In the genomic region with DNA sequence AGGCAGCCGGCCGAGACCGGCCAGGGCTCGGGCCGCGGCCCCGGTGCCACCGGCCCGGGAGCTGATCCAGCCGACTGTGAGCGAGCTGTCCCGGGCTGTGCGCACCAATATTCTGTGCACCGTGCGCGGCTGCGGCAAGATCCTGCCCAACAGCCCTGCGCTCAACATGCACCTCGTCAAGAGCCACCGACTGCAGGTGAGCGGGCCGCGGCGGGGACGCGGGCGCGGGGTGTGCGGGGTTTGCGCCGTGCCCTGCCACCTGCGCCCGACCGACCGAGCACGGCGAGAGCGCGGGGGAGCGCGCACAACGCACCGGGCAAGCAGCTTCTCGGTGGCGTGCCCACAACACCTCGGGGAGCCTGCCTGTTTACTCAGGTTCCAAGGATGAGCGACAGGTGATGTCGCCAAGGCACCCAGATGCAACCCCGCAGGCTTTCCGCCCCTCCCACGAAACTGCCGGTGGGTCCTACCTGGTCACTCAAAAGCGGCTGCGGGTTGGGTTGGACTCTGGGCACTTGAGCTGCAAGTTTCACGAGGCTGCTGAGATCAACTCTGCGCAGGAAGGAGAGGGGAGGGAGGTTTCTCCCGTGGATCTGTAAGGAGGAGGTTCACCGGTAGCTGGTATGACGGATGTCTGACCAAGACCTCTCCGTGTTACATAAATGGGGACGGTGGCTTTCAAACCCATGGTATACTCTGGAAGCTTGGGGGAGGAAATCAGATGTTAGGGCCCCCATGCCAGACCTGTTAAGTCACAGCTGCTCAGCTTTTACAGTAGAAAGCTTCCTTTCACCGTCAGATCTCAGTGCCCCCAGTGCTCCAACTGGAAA, we compare ENCODE assay signal across 8 mouse cellular contexts. TPM values are rescaled to one million over a fixed set of nuclear protein-coding genes. Genes with fewer than 3 reads are reported as not detected.
DNase-seq lines count a peak whose midpoint lies in the region; TF ChIP-seq lines count a peak whose summit lies in the region.

No protein-coding gene starts in this region.

- peak; percentile 51 for DNase-seq in CD4-positive helper T cell, adult 2 months (ENCODE audit: low read depth, low spot score)
- peak; percentile 51 for DNase-seq in ZHBTc4 (ENCODE audit: low read depth, low spot score)
- DNase-seq in heart, postnatal 14 days: peak; percentile 21 to 23
- DNase-seq in kidney, postnatal 4 days: peak; percentile 44 to 62
- peak; percentile 32 for DNase-seq in lung, postnatal 25 days (ENCODE audit: low spot score)
- peak; percentile 61 for DNase-seq in right cerebral cortex, adult 18-20 months
- peak; percentile 24 for DNase-seq in urinary bladder, postnatal 14 days (ENCODE audit: low spot score)

- H3K27ac ChIP-seq in embryonic fibroblast, embryonic 13.5 days (ENCODE audit: insufficient read depth, low read length): no peak overlapping the region

- TF ChIP-seq CTCF in embryonic fibroblast, embryonic 13.5 days (IDR thresholded peaks at IDR 0.05; ENCODE audit: borderline replicate concordance, insufficient read depth, low read length): no peak

- TF ChIP-seq POLR2A in embryonic fibroblast, embryonic 13.5 days (IDR thresholded peaks at IDR 0.05; ENCODE audit: low read depth, low read length): no peak

- intact Hi-C loops in heart, postnatal 14 days (cut with DNase I): loop anchor here (1.0 to 10.0 kb wide), 2 partner anchors 37 to 531 kb away; no protein-coding TSS in a partner anchor

- H3K4me1 ChIP-seq in embryonic fibroblast, embryonic 13.5 days (ENCODE audit: control insufficient read depth, insufficient read depth, low read length): peaks cover 5% of the 10 kb centered on the region; the same call in 1 of the 2 replicates

- H3K4me3 ChIP-seq in embryonic fibroblast, embryonic 13.5 days (ENCODE audit: insufficient read depth, low read length): peak overlapping the region; percentile 75

RNA-seq across cellular contexts. Expression of a gene that starts 0.6 kb away (rescaled TPM):
- polyA plus RNA-seq in embryonic fibroblast, embryonic 13.5 days (2011; ENCODE audit: insufficient read length, low read depth, missing spikeins): 11.0 TPM in 2 replicates
- total RNA-seq in heart, postnatal 14 days (2021): 10 to 100 TPM; 12.0 to 15.0 TPM

RNA-seq across cellular contexts. Expression of a gene that starts 22.2 kb away (rescaled TPM):
- 17.4 and 22.7 TPM in 2 replicates for polyA plus RNA-seq in embryonic fibroblast, embryonic 13.5 days (2011; ENCODE audit: insufficient read length, low read depth, missing spikeins)
- total RNA-seq in heart, postnatal 14 days (2021): 1 to 10 TPM; 1.7 to 2.6 TPM

RNA-seq across cellular contexts. Expression of a gene that starts 22.5 kb away (rescaled TPM):
- polyA plus RNA-seq in embryonic fibroblast, embryonic 13.5 days (2011; ENCODE audit: insufficient read length, low read depth, missing spikeins): 14.4 and 23.8 TPM in 2 replicates
- 10 to 100 TPM; 49.8 to 66.2 TPM for total RNA-seq in heart, postnatal 14 days (2021)

RNA-seq across cellular contexts. Expression of a gene that starts 35.0 kb away (rescaled TPM):
- polyA plus RNA-seq in embryonic fibroblast, embryonic 13.5 days (2011; ENCODE audit: insufficient read length, low read depth, missing spikeins): 0.61 and 0.97 TPM in 2 replicates
- under 1 TPM; 0.54 to 0.79 TPM for total RNA-seq in heart, postnatal 14 days (2021)

RNA-seq across cellular contexts. Expression of a gene that starts 49.6 kb away (rescaled TPM):
- polyA plus RNA-seq in embryonic fibroblast, embryonic 13.5 days (2011; ENCODE audit: insufficient read length, low read depth, missing spikeins): 67.7 and 74.7 TPM in 2 replicates
- 10 to 100 TPM; 32.7 to 34.9 TPM for total RNA-seq in heart, postnatal 14 days (2021)
